Mouse (Mus musculus): ENCODE data around the gene Anapc2. TPM values are rescaled to one million over a fixed set of nuclear protein-coding genes. Genes with fewer than 3 reads are reported as not detected.

Gene Anapc2
- polyA plus RNA-seq, 1 experiment from 2014 or later = 100 TPM

DNA sequence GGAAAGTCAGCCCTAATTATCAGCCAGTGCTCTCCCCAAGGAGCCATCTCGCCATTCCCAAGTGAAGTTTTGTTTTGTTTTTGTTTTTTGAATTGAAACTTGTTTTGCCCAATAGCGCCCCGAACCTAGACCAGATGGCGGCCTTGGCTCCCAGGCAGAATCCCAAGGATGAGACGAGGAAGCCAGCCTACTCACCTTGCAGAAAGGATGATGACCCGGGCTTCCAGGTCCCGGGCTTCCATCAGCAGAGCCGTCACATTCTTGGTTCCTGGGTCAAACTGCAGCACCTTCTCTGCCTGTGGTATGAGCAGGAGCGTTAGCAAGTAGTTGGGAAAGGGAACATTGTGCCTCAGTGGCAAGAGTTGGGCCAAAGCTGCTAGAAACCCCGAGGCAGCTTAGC is 37.9 kb downstream of the Anapc2 start:
- WGBS = 53% methylated on average over 10 of the region's 10 CpGs
- Histone ChIP-seq H3K27ac (ENCODE audit: low read depth) (no peak overlapping the region), H3K27me3 (replicated peaks; ENCODE audit: control insufficient read depth, insufficient read depth, low read length) (peaks cover 83% of the 10 kb centered on the region), H3K9me3 (ENCODE audit: control insufficient read depth, low read length) (no peaks in the 10 kb centered on the region), H3K36me3 (ENCODE audit: control insufficient read depth, insufficient read depth, low read length) (no peaks in the 10 kb centered on the region), H3K9ac (ENCODE audit: low read length) (no peak overlapping the region), H3K4me1 (replicated peaks; ENCODE audit: control insufficient read depth, insufficient read depth, low read length) (peaks cover under 1% of the 10 kb centered on the region; the same call in 1 of the 2 replicates), H3K4me3 (ENCODE audit: low read depth, low read length) (no peak overlapping the region), H3K4me2 (ENCODE audit: low read length) (no peak overlapping the region)
- DNase-seq (ENCODE audit: low spot score) (no peak), ATAC-seq (replicated peaks; ENCODE audit: low FRiP score, low TSS enrichment, low read depth) (no peak)

DNA sequence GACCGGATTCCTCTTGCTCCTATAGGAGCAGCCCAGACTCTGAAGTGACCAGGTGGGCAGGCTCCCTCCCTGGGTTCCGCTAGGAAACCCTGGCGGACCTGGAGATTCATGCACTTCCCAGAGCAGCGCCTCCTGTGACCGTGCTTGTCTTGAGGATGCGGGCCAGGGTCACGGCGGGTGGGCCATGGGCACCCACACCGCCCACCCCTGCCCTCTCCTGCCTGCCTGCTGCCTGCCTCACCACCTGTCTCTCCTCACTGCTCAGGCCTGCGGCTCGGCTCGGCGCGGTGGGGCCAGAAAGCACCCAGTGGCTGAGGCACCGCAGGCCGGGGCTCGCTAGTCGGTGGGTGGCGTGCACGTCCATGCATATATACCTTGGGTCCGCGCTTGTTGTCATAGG is 38.7 kb downstream of the Anapc2 start:
- ATAC-seq (replicated peaks; ENCODE audit: low FRiP score, low TSS enrichment, low read depth) = no peak; the same call in 1 of the 2 replicates
- Histone ChIP-seq H3K4me1 (replicated peaks; ENCODE audit: control insufficient read depth, insufficient read depth, low read length) (no peaks in the 10 kb centered on the region), H3K4me2 (ENCODE audit: low read length) (peak overlapping the region; percentile 33), H3K9ac (ENCODE audit: low read length) (no peak overlapping the region), H3K27ac (ENCODE audit: low read depth) (no peak overlapping the region), H3K4me3 (ENCODE audit: low read depth, low read length) (peak overlapping the region; percentile 11; the same call in 1 of the 2 replicates), H3K36me3 (ENCODE audit: control insufficient read depth, insufficient read depth, low read length) (no peaks in the 10 kb centered on the region), H3K27me3 (replicated peaks; ENCODE audit: control insufficient read depth, insufficient read depth, low read length) (peaks cover 77% of the 10 kb centered on the region), H3K9me3 (ENCODE audit: control insufficient read depth, low read length) (no peaks in the 10 kb centered on the region)
- WGBS = 2% methylated on average over 22 of the region's 22 CpGs
- no peak for DNase-seq (ENCODE audit: low spot score)

DNA sequence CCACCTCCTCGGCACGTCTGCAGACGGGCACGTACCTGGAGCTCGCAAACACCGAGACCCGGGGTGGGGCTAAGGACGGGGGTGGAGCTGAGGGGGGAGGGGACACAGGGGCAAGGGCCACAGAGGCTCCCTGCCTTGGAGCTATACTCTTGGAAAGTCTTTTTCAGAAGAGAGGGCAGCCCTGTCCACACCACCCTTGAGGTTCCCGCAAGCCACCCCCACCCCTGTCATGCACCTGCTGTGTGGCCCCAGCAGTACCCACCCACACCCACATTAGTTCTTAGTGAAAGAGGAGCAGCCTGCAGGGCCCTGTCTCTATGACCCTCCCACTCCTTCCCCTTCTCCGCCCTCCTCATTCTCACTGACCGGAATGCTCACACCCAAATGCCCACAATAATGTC is 39.2 kb downstream of the Anapc2 start:
- Histone ChIP-seq H3K4me2 (ENCODE audit: low read length) (peak overlapping the region; percentile 33), H3K27ac (ENCODE audit: low read depth) (no peak overlapping the region), H3K4me3 (ENCODE audit: low read depth, low read length) (no peak overlapping the region), H3K27me3 (replicated peaks; ENCODE audit: control insufficient read depth, insufficient read depth, low read length) (peaks cover 78% of the 10 kb centered on the region), H3K36me3 (ENCODE audit: control insufficient read depth, insufficient read depth, low read length) (no peaks in the 10 kb centered on the region), H3K4me1 (replicated peaks; ENCODE audit: control insufficient read depth, insufficient read depth, low read length) (no peaks in the 10 kb centered on the region), H3K9ac (ENCODE audit: low read length) (no peak overlapping the region), H3K9me3 (ENCODE audit: control insufficient read depth, low read length) (no peaks in the 10 kb centered on the region)
- DNase-seq (ENCODE audit: low spot score) (no peak), ATAC-seq (replicated peaks; ENCODE audit: low FRiP score, low TSS enrichment, low read depth) (peak; percentile 74)
- 3% methylated on average over 11 of the region's 11 CpGs for WGBS

DNA sequence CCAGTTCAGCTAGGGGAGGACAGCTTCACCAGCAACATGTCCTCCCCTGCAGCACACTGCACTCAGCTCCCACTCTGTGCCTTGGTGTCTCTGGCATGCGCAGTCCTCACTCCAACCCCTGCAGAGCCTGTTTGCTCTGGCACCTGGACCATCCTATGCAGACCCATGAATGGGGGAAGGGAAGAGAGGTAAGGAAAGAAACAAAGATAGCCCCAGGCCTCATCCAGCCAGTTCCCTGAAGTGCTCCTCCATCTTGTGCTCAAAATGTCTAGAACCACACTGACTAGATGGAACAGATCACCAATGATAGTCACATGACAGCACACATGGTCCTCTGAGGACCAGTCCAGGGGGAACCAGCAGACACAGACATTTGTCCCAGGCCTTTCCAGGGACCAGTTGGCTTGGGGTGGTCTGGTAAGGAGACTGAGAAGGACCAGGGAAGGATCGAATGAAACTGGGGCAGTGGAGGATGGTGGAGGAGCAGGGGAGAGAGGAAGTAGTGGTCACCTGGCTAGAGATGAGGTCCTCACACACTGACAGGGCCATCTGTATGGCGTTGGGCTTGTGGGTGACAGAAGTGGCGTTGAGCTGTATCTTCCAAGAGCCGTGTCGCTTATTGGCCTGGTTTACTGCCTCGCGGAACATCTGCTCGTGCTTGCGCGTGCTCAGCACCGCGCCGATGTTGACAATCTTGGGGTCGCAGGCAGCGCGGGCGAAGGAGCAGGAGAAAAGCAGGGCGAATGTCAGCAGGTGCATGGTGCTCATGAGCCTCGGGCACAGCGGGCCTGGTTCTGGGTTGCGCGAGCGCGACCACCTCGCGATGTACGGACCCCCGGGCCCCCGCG is 46.1 kb downstream of the Anapc2 start:
- H3K4me3 ChIP-seq (ENCODE audit: low read depth, low read length) = peak overlapping the region; percentile 31
- ATAC-seq (replicated peaks; ENCODE audit: low FRiP score, low TSS enrichment, low read depth) = peak; percentile 32; the same call in 1 of the 2 replicates
- no peaks in the 10 kb centered on the region for H3K9me3 ChIP-seq (ENCODE audit: control insufficient read depth, low read length)
- H3K9ac ChIP-seq (ENCODE audit: low read length) = no peak overlapping the region
- peaks cover 3% of the 10 kb centered on the region; the same call in 1 of the 2 replicates for H3K4me1 ChIP-seq (replicated peaks; ENCODE audit: control insufficient read depth, insufficient read depth, low read length)
- 7% methylated on average over 31 of the region's 31 CpGs for WGBS
- no peak for DNase-seq (ENCODE audit: low spot score)
- no peaks in the 10 kb centered on the region for H3K36me3 ChIP-seq (ENCODE audit: control insufficient read depth, insufficient read depth, low read length)
- H3K27ac ChIP-seq (ENCODE audit: low read depth) = no peak overlapping the region
- peaks cover 52% of the 10 kb centered on the region for H3K27me3 ChIP-seq (replicated peaks; ENCODE audit: control insufficient read depth, insufficient read depth, low read length)
- peak overlapping the region; percentile 49 for H3K4me2 ChIP-seq (ENCODE audit: low read length)

DNA sequence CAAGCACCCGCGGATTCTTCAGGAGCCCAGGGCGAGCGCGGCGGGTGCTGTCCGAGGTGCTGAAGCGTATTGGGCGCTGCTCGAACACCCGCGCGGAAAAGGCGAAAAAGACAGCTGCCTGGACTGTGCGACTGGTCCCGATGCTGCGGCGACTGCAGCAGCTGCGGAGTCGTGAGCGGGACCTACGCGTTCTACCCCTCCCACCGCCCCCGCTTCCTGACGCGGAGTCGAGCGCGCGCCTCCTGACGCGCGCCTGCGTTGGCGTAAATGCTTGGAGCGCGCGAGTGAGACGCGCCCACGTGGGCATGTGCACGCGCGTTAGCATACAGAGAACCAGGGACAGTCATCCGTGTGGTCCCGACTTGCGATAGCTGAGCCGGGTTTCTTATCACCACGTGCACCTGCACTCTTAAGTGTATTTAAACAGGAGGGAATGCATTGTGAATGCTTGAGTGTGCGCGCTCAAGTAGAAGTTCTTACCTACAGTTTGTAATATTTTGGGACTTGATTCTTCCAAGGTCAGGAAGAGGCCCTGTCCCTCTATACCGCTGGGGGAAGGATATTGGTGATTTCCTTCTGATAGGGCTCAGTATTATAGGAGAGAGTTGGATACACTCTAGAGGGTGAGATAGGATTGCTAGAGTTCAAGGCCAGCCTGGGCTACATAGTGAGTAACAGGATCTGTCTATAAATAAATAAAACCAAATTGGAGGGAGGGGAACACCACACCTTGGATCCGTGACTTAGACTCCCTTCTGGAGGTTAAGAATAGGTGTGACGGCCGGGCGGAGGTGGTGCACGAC is 46.9 kb downstream of the Anapc2 start, which contains the start of gene Grin1:
Gene Grin1, minus strand, starts transcription at position 217 of the 803 bp plus-strand sequence.
- H3K27me3 ChIP-seq (replicated peaks; ENCODE audit: control insufficient read depth, insufficient read depth, low read length) = peaks cover 43% of the 10 kb centered on the region
- no peaks in the 10 kb centered on the region for H3K9me3 ChIP-seq (ENCODE audit: control insufficient read depth, low read length)
- peak; percentile 90 for DNase-seq (ENCODE audit: low spot score)
- WGBS = 9% methylated on average over 58 of the region's 58 CpGs
- ATAC-seq (replicated peaks; ENCODE audit: low FRiP score, low TSS enrichment, low read depth) = peak; percentile 76
- peak within 1 kb of the TSS; percentile 31 for H3K4me3 ChIP-seq (ENCODE audit: low read depth, low read length)
- no peaks in the 10 kb centered on the region for H3K36me3 ChIP-seq (ENCODE audit: control insufficient read depth, insufficient read depth, low read length)
- peaks cover 3% of the 10 kb centered on the region; the same call in 1 of the 2 replicates for H3K4me1 ChIP-seq (replicated peaks; ENCODE audit: control insufficient read depth, insufficient read depth, low read length)
- H3K27ac ChIP-seq (ENCODE audit: low read depth) = no peak within 1 kb of the TSS
- peak within 1 kb of the TSS; percentile 49 for H3K4me2 ChIP-seq (ENCODE audit: low read length)
- H3K9ac ChIP-seq (ENCODE audit: low read length) = no peak within 1 kb of the TSS

DNA sequence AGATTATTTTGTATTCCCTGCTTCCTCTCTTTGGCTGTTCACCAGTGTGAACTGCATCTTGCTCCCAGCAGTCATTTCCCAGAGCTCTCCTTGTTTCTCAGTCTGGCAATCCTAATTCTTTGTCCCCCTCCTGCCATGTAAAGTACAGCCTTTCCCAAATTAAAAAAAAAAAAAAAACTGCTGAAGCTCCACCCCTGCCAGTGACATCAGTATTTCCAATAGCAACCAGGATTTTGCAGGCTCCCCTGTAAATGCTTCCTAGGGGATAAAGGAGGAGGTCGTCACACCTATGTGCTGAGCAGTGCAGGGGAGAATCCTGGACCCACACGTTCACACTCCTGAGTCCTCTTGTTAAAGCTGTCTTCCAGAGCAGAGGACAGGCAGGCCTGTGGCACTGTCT is 47.8 kb downstream of the Anapc2 start:
- H3K36me3 ChIP-seq (ENCODE audit: control insufficient read depth, insufficient read depth, low read length) = no peaks in the 10 kb centered on the region
- H3K27ac ChIP-seq (ENCODE audit: low read depth) = no peak overlapping the region
- peaks cover 43% of the 10 kb centered on the region for H3K27me3 ChIP-seq (replicated peaks; ENCODE audit: control insufficient read depth, insufficient read depth, low read length)
- no peak for ATAC-seq (replicated peaks; ENCODE audit: low FRiP score, low TSS enrichment, low read depth)
- H3K4me1 ChIP-seq (replicated peaks; ENCODE audit: control insufficient read depth, insufficient read depth, low read length) = peaks cover 3% of the 10 kb centered on the region; the same call in 1 of the 2 replicates
- no peak overlapping the region for H3K4me2 ChIP-seq (ENCODE audit: low read length)
- no peak overlapping the region for H3K9ac ChIP-seq (ENCODE audit: low read length)
- 38% methylated on average over 2 of the region's 2 CpGs for WGBS
- H3K9me3 ChIP-seq (ENCODE audit: control insufficient read depth, low read length) = no peaks in the 10 kb centered on the region
- DNase-seq (ENCODE audit: low spot score) = no peak
- H3K4me3 ChIP-seq (ENCODE audit: low read depth, low read length) = no peak overlapping the region

DNA sequence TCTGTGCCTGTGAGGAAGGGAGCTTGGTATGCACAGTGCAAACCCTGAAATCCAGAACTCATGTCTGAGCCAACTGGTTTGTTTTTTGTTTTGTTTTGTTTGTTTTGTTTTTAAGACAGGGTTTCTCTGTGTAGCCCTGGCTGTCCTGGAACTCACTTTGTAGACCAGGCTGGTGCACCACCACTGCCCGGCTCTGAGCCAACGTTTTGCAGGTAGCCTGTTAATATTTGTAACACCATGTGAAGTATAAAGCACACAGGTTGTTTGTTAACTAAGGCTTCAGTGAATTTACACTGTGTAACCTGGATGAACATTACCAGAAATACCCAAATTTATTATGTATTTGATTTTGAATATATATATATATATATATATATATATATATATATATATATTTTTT is 53.8 kb downstream of the Anapc2 start:
- DNase-seq (ENCODE audit: low spot score) = no peak
- no peaks in the 10 kb centered on the region for H3K4me1 ChIP-seq (replicated peaks; ENCODE audit: control insufficient read depth, insufficient read depth, low read length)
- H3K4me3 ChIP-seq (ENCODE audit: low read depth, low read length) = no peak overlapping the region
- H3K36me3 ChIP-seq (ENCODE audit: control insufficient read depth, insufficient read depth, low read length) = no peaks in the 10 kb centered on the region
- no peak overlapping the region for H3K4me2 ChIP-seq (ENCODE audit: low read length)
- H3K27me3 ChIP-seq (replicated peaks; ENCODE audit: control insufficient read depth, insufficient read depth, low read length) = peaks cover 2% of the 10 kb centered on the region; the same call in 1 of the 2 replicates
- H3K27ac ChIP-seq (ENCODE audit: low read depth) = no peak overlapping the region
- H3K9me3 ChIP-seq (ENCODE audit: control insufficient read depth, low read length) = no peaks in the 10 kb centered on the region
- 74% methylated on average over 2 of the region's 2 CpGs for WGBS
- H3K9ac ChIP-seq (ENCODE audit: low read length) = no peak overlapping the region
- ATAC-seq (replicated peaks; ENCODE audit: low FRiP score, low TSS enrichment, low read depth) = no peak

DNA sequence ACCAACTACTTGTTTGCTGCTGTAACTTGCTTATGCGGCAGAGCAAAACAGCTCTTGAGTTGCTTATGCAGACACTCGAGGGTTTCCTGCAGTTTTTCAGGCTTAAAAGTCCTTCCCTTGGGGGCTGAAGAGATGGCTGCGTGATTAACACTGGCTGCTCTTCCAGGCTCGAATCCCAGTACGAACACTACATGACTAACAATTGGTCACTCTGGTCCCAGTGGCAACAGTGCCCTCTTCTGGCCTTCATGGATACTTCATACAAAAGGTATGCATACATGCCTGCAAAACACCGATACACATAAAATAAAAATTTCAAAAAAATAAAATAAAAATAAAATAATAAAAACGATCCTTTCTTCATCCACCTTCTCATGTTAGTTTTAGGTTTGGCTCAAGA is 56.2 kb downstream of the Anapc2 start:
- Histone ChIP-seq H3K4me3 (ENCODE audit: low read depth, low read length) (no peak overlapping the region), H3K4me2 (ENCODE audit: low read length) (no peak overlapping the region), H3K9ac (ENCODE audit: low read length) (no peak overlapping the region), H3K9me3 (ENCODE audit: control insufficient read depth, low read length) (no peaks in the 10 kb centered on the region), H3K27me3 (replicated peaks; ENCODE audit: control insufficient read depth, insufficient read depth, low read length) (no peaks in the 10 kb centered on the region), H3K4me1 (replicated peaks; ENCODE audit: control insufficient read depth, insufficient read depth, low read length) (peaks cover 10% of the 10 kb centered on the region; the same call in 1 of the 2 replicates), H3K36me3 (ENCODE audit: control insufficient read depth, insufficient read depth, low read length) (no peaks in the 10 kb centered on the region), H3K27ac (ENCODE audit: low read depth) (no peak overlapping the region)
- no peak for ATAC-seq (replicated peaks; ENCODE audit: low FRiP score, low TSS enrichment, low read depth)
- WGBS = 43% methylated on average over 7 of the region's 7 CpGs
- DNase-seq (ENCODE audit: low spot score) = no peak

All from intestine, embryonic 14.5 days (tissue).